Mouse (Mus musculus) urinary bladder, adult 18-20 months (tissue): Measurements from ENCODE around the gene Phc2.

ENCODE experiments used
- DNase-seq, 2 experiments: peaks; one replicate each; pipeline ENCODE4 v3.0.0; 2022; ENCODE audit warnings: low spot score in 2 of 2, mixed read lengths in 2 of 2

The Phc2 gene

GRCm38 (mm10) chr4:128782645-128783044 is 128.1 kb downstream of the Phc2 start:
- DNase-seq: no peak

- DNase-seq: no peak
Observed at GRCm38 (mm10) chr4:128784950-128785631, 130.6 kb downstream of the Phc2 start.

- no peak for DNase-seq
Observed at GRCm38 (mm10) chr4:128785921-128786654, 131.6 kb downstream of the Phc2 start.

GRCm38 (mm10) chr4:128787023-128787939 is 132.8 kb downstream of the Phc2 start:
- DNase-seq: no peak

GRCm38 (mm10) chr4:128788108-128788507 is 133.6 kb downstream of the Phc2 start:
- no peak for DNase-seq

GRCm38 (mm10) chr4:128789646-128790045 is 135.1 kb downstream of the Phc2 start:
- DNase-seq: peak; percentile 31 to 60

GRCm38 (mm10) chr4:128793710-128794109 is 139.2 kb downstream of the Phc2 start:
- DNase-seq: peak; percentile 30 to 38

GRCm38 (mm10) chr4:128794198-128794597 is 139.7 kb downstream of the Phc2 start:
- no peak for DNase-seq

GRCm38 (mm10) chr4:128795596-128795995 is 141.1 kb downstream of the Phc2 start:
- no peak for DNase-seq

- no peak for DNase-seq
Observed at GRCm38 (mm10) chr4:128796788-128797187, 142.3 kb downstream of the Phc2 start.

- no peak for DNase-seq
Observed at GRCm38 (mm10) chr4:128801675-128802465, 147.4 kb downstream of the Phc2 start.
